Mouse (Mus musculus) megakaryocyte, embryonic 14.5 days (primary cell): ENCODE results near the gene Pld3.

Experiments used
- FLI1 ChIP-seq: IDR thresholded peaks from 2 replicates; pipeline ENCODE4 v1.6.1; 2012; ENCODE audit warnings: low read length, inconsistent platforms, mixed read lengths
- GATA1 ChIP-seq: IDR thresholded peaks from 3 replicates; pipeline ENCODE4 v1.6.1; 2012; ENCODE audit warnings: mixed read lengths, low read length, inconsistent platforms, borderline replicate concordance

DNA sequence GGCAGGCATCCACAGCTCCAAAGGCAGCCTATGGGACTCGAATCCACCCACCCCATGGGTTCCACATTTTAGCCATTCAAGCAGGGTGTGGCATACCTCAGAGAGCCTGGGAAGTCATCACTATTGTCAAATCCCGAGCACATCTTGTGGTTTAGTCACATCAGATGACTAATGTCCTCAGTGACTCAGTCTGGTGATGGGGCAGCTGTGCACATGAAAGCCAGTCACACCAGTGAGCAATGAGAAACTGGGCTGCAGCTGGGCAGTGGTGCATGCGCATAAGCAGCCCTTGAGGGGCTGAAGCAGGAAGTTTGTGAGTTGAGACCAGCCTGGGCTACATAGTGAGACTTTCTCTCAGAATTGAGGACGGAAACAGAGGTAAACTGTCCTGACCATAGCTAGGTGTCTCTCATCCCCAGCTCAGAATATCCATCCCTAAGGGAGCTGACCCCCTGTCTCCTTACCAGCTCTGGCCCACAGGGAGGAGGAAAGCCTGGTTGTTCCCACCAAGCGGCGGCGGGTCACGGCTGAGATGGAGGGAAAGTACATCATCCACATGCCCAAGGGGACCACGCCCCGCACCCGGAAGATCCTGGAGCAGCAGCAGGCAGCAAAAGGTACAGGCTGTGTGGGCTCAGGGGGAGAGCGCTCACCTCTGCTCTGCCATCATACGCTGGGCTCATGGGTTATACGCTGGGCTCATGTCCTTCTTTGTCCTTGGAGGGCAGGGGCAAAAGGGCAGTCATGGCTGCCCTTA is 21.3 kb upstream of the Pld3 start:
- no peak for TF ChIP-seq GATA1
- no peak for TF ChIP-seq FLI1
